Mouse (Mus musculus): ENCODE measurements at regions not wholly inside any gene's neighbourhood (a gene's known extent, or its start where the extent isn't known, plus 50 kb on each side); places are given as distances from the start of the nearest gene placed in this dataset.

- no peak for TF ChIP-seq CTCF (IDR thresholded peaks at IDR 0.05; ENCODE audit: control insufficient read depth, insufficient read depth, insufficient read length)
- TF ChIP-seq MYOD1 (IDR thresholded peaks at IDR 0.05; ENCODE audit: control insufficient read depth, insufficient read length, low read depth): no peak
- TF ChIP-seq USF1 (IDR thresholded peaks at IDR 0.05; ENCODE audit: low read depth): no peak
- no peak for TF ChIP-seq MAX (IDR thresholded peaks at IDR 0.05)
- TF ChIP-seq MYOG (IDR thresholded peaks at IDR 0.05; ENCODE audit: control insufficient read depth, extremely low read depth, insufficient read length): no peak
Measured at GRCm38 (mm10) chr4:47807877-47808276, 237.1 kb upstream of the Nr4a3 start.
